Mouse (Mus musculus) skeletal muscle tissue, postnatal 0 days (tissue): ENCODE measurements around the gene Itprip. TPM values are rescaled to one million over a fixed set of nuclear protein-coding genes. Genes with fewer than 3 reads are reported as not detected.

Source experiments
- microRNA-seq, 2 experiments: library from miRNA; unstranded; fragments of <30 nt; microRNA quantifications; one replicate each; pipeline ENCODE4; 2016
- polyA plus RNA-seq: library from polyadenylated mRNA; unstranded; fragments of >200 nt; fragmentation: Nextera tagmentation; extraction: Ambion mirVana; gene quantifications from 2 replicates; pipeline ENCODE4 v1.2.1, GENCODE M21; 2015

Itprip gene
- 2.6 and 3.0 TPM in 2 replicates for polyA plus RNA-seq

DNA sequence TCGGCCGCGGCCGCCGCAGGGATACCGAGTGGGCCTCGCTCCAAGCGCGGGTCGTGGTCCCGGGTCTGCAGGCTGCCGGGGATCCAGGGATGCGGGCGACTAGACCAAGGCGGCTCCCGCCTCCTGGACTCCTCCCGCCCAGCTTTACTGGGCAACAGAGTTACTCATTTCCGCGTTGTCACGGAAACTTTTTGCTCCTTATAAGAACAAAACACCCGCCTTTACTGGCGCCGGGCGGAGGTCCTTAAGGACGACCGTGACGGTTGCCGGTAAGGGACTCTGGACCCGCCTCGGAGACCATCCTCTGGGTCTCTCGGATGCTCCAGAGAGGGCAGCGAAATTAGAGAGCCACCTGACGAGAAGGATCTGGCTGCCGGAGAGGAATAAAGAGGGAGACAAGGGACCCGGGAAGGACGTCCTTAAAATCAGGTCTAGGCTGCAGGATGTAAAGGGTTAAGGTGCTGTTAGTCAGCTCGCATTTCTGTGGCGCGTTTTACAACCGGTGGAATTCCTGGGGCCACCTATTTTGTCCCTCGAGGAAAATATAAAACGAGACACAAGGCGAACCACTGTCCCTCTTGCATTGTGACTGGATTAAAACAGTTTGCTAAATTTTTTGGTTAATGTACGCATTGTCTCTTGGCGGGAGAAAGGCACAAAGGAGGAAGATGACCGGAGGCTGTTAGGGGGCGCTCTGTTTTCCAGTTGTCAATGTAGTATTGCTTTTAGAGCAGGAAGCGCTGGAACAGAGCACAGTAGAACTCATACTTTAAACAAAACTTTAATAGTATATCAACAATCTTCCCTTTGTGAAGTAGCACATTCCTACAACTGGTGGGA, at the start of gene Itprip, which contains the start of gene Cfap43:
TSS of gene Itprip (minus strand) at position 174 of the 840 bp plus-strand sequence.
TSS of gene Cfap43 (minus strand) at position 162 of the 840 bp plus-strand sequence.

DNA sequence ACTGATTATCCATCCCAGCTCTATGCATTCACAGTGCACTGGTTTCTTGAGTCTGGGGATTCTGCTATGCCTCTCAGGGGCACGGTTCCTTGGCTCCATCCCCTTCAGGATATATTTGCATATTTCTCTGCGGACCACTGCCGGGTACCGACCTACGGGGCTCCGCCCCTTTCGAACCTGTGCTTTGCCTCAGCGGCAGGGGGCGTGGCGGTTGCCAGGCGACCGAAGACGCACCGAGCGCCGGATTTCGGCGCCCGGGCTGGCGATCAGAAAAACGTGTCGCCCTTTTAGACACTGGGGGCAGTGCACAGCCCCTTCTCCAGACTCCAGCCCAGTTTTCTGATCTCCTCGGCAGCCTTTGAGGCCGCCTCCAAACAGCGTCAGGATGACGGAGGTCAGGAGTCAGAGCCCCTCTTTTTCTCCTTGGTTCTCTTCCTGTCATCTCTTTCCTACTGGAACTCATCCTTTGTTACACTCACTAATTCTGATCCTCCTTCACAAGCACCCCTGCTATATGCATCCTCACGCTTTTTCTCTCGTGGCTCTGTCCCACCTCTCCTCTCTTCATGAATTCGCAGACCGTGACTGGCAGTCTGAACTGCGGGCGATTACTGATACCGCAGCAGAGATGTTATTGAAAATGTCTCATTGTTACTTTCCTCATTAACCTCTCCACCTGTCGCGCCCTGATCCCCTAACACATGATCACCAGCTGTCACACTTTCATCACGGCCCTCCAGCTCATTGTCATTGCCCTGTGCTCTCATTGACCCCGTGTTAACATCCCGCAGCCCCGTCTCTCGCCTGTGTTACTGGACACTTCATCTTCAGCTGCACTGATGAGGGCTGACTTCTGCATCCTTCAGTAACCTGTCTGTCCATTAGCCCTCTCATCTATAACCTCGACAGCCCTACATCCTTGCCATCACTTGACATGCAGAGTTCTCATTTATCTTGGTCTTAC, 18.6 kb upstream of the Itprip start, which contains the start of gene Cfap58:
TSS of gene Cfap58 (plus strand) at position 233 of the 964 bp plus-strand sequence.

DNA sequence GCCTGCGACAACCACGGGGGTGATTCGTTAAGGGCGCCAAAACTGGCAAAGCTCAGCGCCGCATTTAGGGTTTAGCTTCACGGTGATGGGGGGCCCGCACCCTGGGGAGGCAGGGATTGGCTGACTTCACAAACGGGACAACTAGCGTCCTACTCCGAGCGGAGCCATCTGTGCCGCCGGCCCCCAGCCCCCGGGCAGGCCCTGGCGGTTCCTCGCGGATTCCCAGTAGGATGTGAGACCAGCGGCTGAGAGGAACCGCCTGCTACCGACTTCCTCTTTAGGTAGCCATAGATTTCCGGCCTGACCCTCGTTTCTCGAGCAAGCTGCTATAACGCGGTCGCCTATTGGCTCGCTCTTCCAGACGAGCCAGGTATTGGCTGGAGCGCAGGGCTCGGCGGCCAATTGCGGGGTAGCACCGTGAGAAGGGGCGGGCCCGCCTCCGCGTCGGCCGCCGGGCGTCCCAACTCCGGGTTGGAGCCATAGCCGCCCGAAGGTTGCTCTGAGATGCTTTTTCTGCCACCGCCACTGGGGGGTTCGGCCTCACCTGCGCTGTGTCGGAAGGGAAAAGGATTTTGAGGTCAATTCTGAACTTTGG, 53.6 kb downstream of the Itprip start, which contains the start of gene Gsto2:
TSS of gene Gsto2 (plus strand) at position 182 of the 595 bp plus-strand sequence.

DNA sequence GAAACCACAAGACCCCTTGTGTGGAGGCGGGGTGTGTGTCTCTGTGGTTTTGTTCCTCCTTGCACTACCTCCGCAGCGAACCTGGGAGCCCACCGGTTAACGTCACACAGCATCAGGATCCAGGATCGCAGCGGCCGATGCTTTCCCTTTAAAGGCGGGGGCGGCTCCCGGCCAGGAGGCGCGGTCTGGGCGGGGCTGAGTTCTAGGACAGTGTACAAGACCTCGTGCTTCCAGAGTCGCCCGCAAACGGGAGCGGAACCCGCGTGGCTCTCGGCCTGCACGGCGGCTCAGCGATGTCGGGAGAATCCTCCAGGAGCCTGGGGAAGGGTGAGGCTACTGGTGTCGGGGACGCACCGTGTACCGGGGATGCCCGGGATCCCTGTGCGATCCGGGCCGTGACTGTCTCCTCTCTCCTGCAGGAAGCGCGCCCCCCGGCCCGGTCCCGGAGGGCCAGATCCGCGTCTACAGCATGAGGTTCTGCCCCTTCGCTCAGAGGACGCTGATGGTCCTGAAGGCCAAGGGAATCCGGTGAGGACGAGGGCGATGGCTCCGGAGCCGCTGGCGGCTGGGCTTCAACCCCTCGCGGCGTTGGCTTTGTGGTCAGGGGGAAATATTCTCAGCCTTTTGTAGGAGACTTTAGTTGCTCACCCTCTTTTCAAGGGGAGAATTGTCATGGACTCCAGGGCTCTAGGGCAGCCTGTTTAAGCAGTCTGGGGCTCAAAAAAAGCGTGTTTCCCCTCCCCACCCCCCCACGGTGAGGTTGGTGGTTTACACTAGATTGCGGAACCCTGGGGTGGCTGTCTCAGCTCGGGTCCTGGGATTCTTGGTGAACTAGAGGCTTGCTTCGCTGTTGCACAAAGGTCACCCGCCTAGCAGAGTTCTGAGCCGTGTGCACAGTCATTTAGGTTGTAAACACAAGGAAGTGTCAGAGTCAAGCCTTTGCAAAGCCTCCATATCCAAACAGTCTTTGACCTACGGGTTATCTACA, 64.0 kb downstream of the Itprip start, which contains the start of gene Gsto1:
TSS of gene Gsto1 (plus strand) at position 175 of the 988 bp plus-strand sequence.

Small RNA genes within 50 kb of the gene (microRNA-seq; reads per million reads assigned to microRNA genes)
- gene Gm22240: 0 reads per million in 2 experiments

Other genes with a start within 250 kb of the Itprip start
- gene Col17a1, start 227.2 kb downstream of the Itprip start, polyA plus RNA-seq: 2.5 and 2.9 TPM in 2 replicates
- 209 and 211 TPM in 2 replicates for gene Sfr1, start 187.6 kb downstream of the Itprip start, polyA plus RNA-seq
- gene Gsto1, start 64.3 kb downstream of the Itprip start, polyA plus RNA-seq: 48.1 and 91.1 TPM in 2 replicates
- gene Gsto2, start 53.8 kb downstream of the Itprip start, polyA plus RNA-seq: 1.1 and 1.5 TPM in 2 replicates
- 0.12 and 0.14 TPM in 2 replicates for gene Cfap43, start within 50 bp of the Itprip start, polyA plus RNA-seq
- gene Cfap58, start 18.4 kb upstream of the Itprip start, polyA plus RNA-seq: 0.04 TPM in 1 of 2 replicates, not detected in the other